Mouse (Mus musculus) forebrain, embryonic 15.5 days (tissue): ENCODE measurements around the gene Adcy6. TPM values are rescaled to one million over a fixed set of nuclear protein-coding genes. Genes with fewer than 3 reads are reported as not detected.
"Not testable (repeated sequence)": the region's sequence is repeated elsewhere in the genome, so short reads cannot be mapped to it uniquely, and the experiment has no call there.

ENCODE experiments used
- ATAC-seq: fragments of 200-750 bp; cut with Nextera tagmentation; replicated peaks from 2 replicates; pipeline ENCODE4 v1.8.0; 2017; ENCODE audit warnings: mild to moderate bottlenecking, moderate TSS enrichment, moderate library complexity
- H3K27ac ChIP-seq: fragments of 300-500 bp; sonication (generic); replicated peaks from 2 replicates; pipeline ENCODE4 v1.5.1; 2015; ENCODE audit warnings: mild to moderate bottlenecking, inconsistent platforms
- H3K27me3 ChIP-seq: fragments of 300-500 bp; sonication (generic); 2 replicates; pipeline ENCODE4 v1.6.1; 2015; ENCODE audit warnings: inconsistent platforms
- H3K36me3 ChIP-seq: fragments of 300-500 bp; sonication (generic); 2 replicates; pipeline ENCODE4 v1.6.1; 2015; ENCODE audit warnings: mild to moderate bottlenecking, inconsistent platforms
- H3K4me1 ChIP-seq: fragments of 300-500 bp; sonication (generic); 2 replicates; pipeline ENCODE4 v1.6.1; 2015; ENCODE audit warnings: inconsistent platforms
- H3K4me2 ChIP-seq: fragments of 300-500 bp; sonication (generic); replicated peaks from 2 replicates; pipeline ENCODE4 v1.6.1; 2015; ENCODE audit warnings: mild to moderate bottlenecking, inconsistent platforms
- H3K4me3 ChIP-seq: fragments of 300-500 bp; sonication (generic); 2 replicates; pipeline ENCODE4 v1.5.1; 2015; ENCODE audit warnings: mild to moderate bottlenecking, inconsistent platforms
- H3K9ac ChIP-seq: fragments of 300-500 bp; sonication (generic); replicated peaks from 2 replicates; pipeline ENCODE4 v1.6.1; 2015; ENCODE audit warnings: mild to moderate bottlenecking, inconsistent platforms
- H3K9me3 ChIP-seq: fragments of 300-500 bp; sonication (generic); 2 replicates; pipeline ENCODE4 v1.6.1; 2016; ENCODE audit warnings: inconsistent platforms
- WGBS: fragments of 180-500 bp; shearing (Covaris S2); methylation state at CpG from one replicate; pipeline ENCODE4 v1.1.7; 2015; ENCODE audit warnings: mixed read lengths; 5-methylcytosine and 5-hydroxymethylcytosine counted together
- polyA plus RNA-seq: library from polyadenylated mRNA; unstranded; fragments of >200 nt; fragmentation: Nextera tagmentation; extraction: Ambion mirVana; gene quantifications from 2 replicates; pipeline ENCODE4 v1.2.1, GENCODE M21; 2015

The Adcy6 gene
- polyA plus RNA-seq, 1 experiment from 2014 or later = 12.5 TPM

GRCm38 (mm10) chr15:98595049-98595448 is 14.8 kb downstream of the Adcy6 start:
- ATAC-seq = no peak

DNA sequence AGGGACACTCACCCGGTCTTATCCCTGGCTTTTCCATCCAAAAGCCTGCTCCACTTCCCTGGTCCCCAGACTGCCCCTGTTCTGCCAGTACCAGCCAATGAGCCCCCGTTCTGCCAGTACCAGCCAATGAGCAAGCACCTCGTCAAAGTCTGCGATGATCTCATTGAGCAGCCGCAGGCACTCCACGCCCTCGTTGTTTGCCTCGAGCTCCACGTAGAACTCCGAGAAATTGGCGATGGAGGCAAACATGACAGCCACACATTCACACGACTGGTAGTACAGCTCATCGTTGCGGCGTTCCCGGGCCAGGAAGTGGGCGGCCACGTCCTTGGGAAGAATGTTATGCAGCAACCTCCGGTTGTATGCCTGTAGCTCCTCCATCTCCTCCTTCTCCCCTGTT is 15.7 kb downstream of the Adcy6 start:
- Histone ChIP-seq H3K4me3 (no peak overlapping the region), H3K9me3 (no peaks in the 10 kb centered on the region), H3K9ac (no peak overlapping the region), H3K4me2 (no peak overlapping the region), H3K4me1 (no peaks in the 10 kb centered on the region), H3K27me3 (no peaks in the 10 kb centered on the region), H3K27ac (no peak overlapping the region), H3K36me3 (peaks cover 90% of the 10 kb centered on the region)
- no peak for ATAC-seq
- WGBS = 80% methylated on average over 19 of the region's 19 CpGs

More at GRCm38 (mm10) chr15:98595049-98595448, 14.8 kb downstream of the Adcy6 start:
- Histone ChIP-seq H3K36me3 (peaks cover 91% of the 10 kb centered on the region), H3K4me1 (no peaks in the 10 kb centered on the region), H3K27ac (no peak overlapping the region), H3K4me3 (no peak overlapping the region), H3K9me3 (no peaks in the 10 kb centered on the region), H3K4me2 (no peak overlapping the region), H3K9ac (no peak overlapping the region), H3K27me3 (no peaks in the 10 kb centered on the region)
- 93% methylated on average over 5 of the region's 5 CpGs for WGBS

DNA sequence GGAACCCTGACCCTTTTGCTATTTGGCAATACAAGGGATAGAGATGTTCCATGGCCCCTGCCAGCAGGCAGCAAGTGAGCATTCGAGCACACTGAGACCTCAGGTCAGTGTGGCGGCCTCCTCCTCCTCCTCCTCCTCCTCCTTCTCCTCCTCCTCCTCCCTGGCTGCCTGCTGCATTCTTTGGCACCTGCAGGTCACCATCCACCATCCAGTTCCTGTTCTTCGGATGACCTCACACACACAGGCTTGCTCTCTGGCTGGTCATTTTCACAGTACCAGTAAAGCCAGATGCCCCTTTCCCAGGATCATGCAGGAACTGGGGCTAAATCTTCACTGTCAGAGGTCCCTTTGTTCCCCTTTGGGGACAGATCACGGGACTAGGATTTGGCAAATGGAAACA is 18.5 kb downstream of the Adcy6 start:
- ATAC-seq = no peak
- Histone ChIP-seq H3K27me3 (no peaks in the 10 kb centered on the region), H3K9ac (no peak overlapping the region), H3K9me3 (no peaks in the 10 kb centered on the region), H3K4me1 (no peaks in the 10 kb centered on the region), H3K36me3 (peaks cover 65% of the 10 kb centered on the region), H3K4me2 (no peak overlapping the region), H3K27ac (no peak overlapping the region), H3K4me3 (no peak overlapping the region)
- WGBS = 62% methylated on average over 4 of the region's 4 CpGs

GRCm38 (mm10) chr15:98589640-98590336 is 20.1 kb downstream of the Adcy6 start:
- H3K4me1 ChIP-seq = 0 out of 2 replicates have a peak, but pooled peaks cover 5% of the 10 kb centered on the region
- no peak overlapping the region for H3K27ac ChIP-seq
- H3K9ac ChIP-seq = no peak overlapping the region
- H3K4me2 ChIP-seq = no peak overlapping the region
- 79% methylated on average over 7 of the region's 7 CpGs for WGBS
- ATAC-seq = no peak
- no peaks in the 10 kb centered on the region for H3K9me3 ChIP-seq
- no peaks in the 10 kb centered on the region for H3K27me3 ChIP-seq
- no peak overlapping the region for H3K4me3 ChIP-seq
- peaks cover 49% of the 10 kb centered on the region for H3K36me3 ChIP-seq

DNA sequence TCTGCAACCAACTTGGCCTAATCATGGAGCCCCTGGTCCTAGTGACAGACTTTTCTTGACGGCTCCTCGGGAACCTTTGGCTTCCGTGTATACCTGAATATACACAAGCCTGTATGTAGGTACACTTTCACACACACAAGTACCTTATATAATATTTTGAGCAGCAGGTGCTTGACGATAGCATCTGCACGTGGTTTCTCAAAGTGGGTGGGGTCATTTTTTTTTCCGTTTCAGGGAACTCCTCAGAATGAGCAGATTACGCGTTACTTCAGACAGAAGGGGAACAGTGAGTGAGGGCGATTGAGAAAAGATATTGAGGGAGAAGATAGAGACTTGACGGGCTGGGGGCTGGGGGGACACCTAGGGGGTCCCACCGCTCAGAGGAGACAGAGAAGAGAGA is 22.1 kb downstream of the Adcy6 start:
- no peak for ATAC-seq
- H3K9ac ChIP-seq = no peak overlapping the region
- no peaks in the 10 kb centered on the region for H3K27me3 ChIP-seq
- no peak overlapping the region for H3K4me3 ChIP-seq
- H3K9me3 ChIP-seq = no peaks in the 10 kb centered on the region
- 0 out of 2 replicates have a peak, but pooled peaks cover 8% of the 10 kb centered on the region for H3K4me1 ChIP-seq
- WGBS = 93% methylated on average over 11 of the region's 11 CpGs
- peaks cover 30% of the 10 kb centered on the region for H3K36me3 ChIP-seq
- H3K27ac ChIP-seq = no peak overlapping the region
- H3K4me2 ChIP-seq = no peak overlapping the region

DNA sequence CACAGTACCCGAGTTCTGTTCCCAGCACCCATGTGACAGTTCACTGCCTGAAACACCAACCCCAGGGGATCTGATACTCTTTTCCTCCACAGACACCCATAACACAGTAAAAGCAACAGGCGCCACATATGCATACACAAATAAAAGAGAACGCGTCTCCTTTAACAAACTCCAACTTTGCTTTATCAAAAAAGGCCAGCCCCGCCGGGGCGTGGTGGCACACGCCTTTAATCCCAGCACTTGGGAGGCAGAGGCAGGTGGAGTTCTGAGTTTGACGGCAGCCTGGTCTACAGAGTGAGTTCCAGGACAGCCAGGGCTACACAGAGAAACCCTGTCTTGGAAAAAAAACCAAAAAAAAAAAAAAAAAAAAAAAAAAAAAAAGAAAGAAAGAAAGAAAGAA is 23.7 kb downstream of the Adcy6 start:
- not testable (repeated sequence) for H3K9me3 ChIP-seq, H3K9ac ChIP-seq, ATAC-seq, H3K4me3 ChIP-seq, H3K27me3 ChIP-seq, H3K27ac ChIP-seq, H3K4me2 ChIP-seq
- Histone ChIP-seq H3K36me3 (peaks cover 16% of the 10 kb centered on the region; the same call in 1 of the 2 replicates), H3K4me1 (0 out of 2 replicates have a peak, but pooled peaks cover 15% of the 10 kb centered on the region)
- 84% methylated on average over 9 of the region's 9 CpGs for WGBS

DNA sequence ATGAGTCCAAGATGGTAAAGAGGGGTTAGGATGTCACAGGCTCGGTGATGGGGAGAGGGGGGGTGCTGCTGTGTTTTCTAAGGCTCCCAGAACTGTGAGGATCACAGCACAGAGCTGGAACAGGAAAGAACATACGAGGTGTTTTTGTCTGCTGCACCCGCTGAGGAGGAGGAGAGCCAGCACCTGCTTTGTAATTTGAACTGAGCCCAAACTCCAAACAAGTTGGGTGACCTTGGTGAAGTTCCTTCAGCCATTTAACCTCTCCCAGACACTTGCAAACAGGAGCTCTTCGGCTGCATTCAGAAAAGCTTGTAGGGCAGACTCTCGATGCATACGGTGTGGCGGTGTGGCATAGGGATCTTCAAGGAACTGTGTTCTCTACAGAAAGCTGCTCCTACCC is 24.5 kb downstream of the Adcy6 start:
- Histone ChIP-seq H3K27me3 (no peaks in the 10 kb centered on the region), H3K4me2 (no peak overlapping the region), H3K4me3 (no peak overlapping the region), H3K4me1 (0 out of 2 replicates have a peak, but pooled peaks cover 15% of the 10 kb centered on the region), H3K27ac (no peak overlapping the region), H3K36me3 (peaks cover 9% of the 10 kb centered on the region; the same call in 1 of the 2 replicates), H3K9ac (no peak overlapping the region), H3K9me3 (no peaks in the 10 kb centered on the region)
- 29% methylated on average over 7 of the region's 7 CpGs for WGBS
- ATAC-seq = no peak

GRCm38 (mm10) chr15:98582996-98583395 is 26.9 kb downstream of the Adcy6 start:
- 0 out of 2 replicates have a peak, but pooled peaks cover 15% of the 10 kb centered on the region for H3K4me1 ChIP-seq
- H3K27ac ChIP-seq = peak overlapping the region; percentile 57
- 73% methylated on average over 8 of the region's 8 CpGs for WGBS
- ATAC-seq = no peak
- H3K27me3 ChIP-seq = no peaks in the 10 kb centered on the region
- H3K9me3 ChIP-seq = no peaks in the 10 kb centered on the region
- no peak overlapping the region for H3K4me2 ChIP-seq
- no peak overlapping the region for H3K4me3 ChIP-seq
- no peak overlapping the region for H3K9ac ChIP-seq
- no peaks in the 10 kb centered on the region for H3K36me3 ChIP-seq

DNA sequence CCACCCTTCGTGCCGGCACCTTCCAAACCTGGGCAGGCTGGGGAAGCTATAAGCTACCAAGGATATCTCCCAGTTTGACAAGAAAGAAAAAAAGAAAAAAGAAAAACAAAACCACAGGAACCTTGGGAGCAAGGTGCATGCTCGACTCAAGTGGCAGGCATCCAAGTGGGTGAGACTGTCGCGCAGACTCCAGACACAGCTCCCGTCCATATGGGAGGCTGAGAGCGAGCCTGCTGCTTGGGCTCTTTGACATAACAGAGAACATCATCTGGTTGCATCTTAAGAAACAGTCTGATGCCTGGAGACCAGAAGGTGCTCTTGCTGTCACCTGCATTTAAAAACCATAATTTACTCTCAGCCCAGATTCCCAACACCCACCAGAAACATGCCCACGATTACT is 27.5 kb downstream of the Adcy6 start:
- Histone ChIP-seq H3K36me3 (no peaks in the 10 kb centered on the region), H3K9ac (no peak overlapping the region)
- ATAC-seq = no peak

DNA sequence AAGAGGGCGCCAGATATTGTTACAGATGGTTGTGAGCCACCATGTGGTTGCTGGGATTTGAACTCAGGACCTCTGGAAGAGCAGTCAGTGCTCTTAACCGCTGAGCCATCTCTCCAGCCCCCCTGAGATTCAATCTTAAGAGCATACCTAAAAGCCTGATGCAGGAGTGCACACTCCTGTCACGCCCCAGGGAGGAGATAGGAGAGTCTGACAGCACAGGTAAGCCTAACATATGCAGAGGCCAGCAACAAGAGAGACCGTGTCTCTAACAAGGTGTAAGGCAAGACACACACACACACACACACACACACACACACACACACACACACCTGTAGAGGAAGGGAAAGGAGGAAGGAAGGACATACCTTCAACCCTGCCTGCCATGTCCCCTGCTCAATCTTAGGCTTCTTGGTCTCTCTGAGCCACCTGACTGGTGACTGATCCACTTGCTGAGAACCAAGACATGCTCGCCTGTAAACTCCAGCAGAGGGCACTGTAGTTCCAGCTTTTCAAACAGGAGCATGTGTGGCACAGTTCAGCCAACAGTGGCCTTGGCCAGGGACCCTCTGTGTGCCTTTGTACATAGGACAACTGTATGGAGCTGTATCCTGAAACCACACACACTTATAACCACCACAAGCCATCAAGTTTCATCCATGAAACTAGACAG is 29.9 kb downstream of the Adcy6 start:
- H3K9ac ChIP-seq = no peak overlapping the region
- H3K4me1 ChIP-seq = 0 out of 2 replicates have a peak, but pooled peaks cover 11% of the 10 kb centered on the region
- no peaks in the 10 kb centered on the region for H3K27me3 ChIP-seq
- WGBS = 38% methylated on average over 5 of the region's 5 CpGs
- no peak overlapping the region for H3K4me2 ChIP-seq
- H3K36me3 ChIP-seq = no peaks in the 10 kb centered on the region
- no peak overlapping the region for H3K4me3 ChIP-seq
- no peaks in the 10 kb centered on the region for H3K9me3 ChIP-seq
- ATAC-seq = peak; percentile 84
- H3K27ac ChIP-seq = no peak overlapping the region

More for the DNA sequence above, 27.5 kb downstream of the Adcy6 start:
- WGBS = 69% methylated on average over 8 of the region's 8 CpGs
- Histone ChIP-seq H3K4me2 (no peak overlapping the region), H3K9me3 (no peaks in the 10 kb centered on the region), H3K4me3 (no peak overlapping the region), H3K27ac (peak overlapping the region; percentile 57), H3K27me3 (no peaks in the 10 kb centered on the region), H3K4me1 (0 out of 2 replicates have a peak, but pooled peaks cover 15% of the 10 kb centered on the region)

GRCm38 (mm10) chr15:98579310-98579709 is 30.6 kb downstream of the Adcy6 start:
- Histone ChIP-seq H3K9me3 (no peaks in the 10 kb centered on the region), H3K27me3 (no peaks in the 10 kb centered on the region), H3K4me1 (0 out of 2 replicates have a peak, but pooled peaks cover 9% of the 10 kb centered on the region), H3K4me2 (no peak overlapping the region), H3K9ac (no peak overlapping the region), H3K4me3 (no peak overlapping the region), H3K27ac (no peak overlapping the region), H3K36me3 (no peaks in the 10 kb centered on the region)
- ATAC-seq = no peak
- WGBS = 81% methylated on average over 2 of the region's 2 CpGs

DNA sequence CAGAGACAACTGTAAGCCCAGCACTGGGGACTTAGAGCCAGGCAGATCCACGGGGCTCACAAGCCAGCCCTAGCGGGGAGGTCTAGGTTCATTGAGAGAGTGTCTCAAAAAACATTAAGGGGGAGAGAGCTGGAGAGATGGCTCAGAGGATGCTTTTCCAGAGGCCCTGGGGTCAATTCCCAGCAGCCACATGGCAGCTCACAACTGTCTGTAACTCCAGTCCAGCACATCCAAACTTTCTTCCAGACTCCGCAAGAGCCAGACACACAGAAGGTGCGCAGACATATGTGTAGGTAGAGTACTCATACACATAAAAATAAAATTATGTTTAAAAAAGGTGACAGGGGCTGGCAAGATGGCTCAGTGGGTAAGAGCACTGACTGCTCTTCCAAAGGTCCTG is 36.6 kb downstream of the Adcy6 start:
- 79% methylated on average over 4 of the region's 4 CpGs for WGBS
- Histone ChIP-seq H3K27ac (no peak overlapping the region), H3K4me3 (no peak overlapping the region), H3K9ac (no peak overlapping the region), H3K36me3 (no peaks in the 10 kb centered on the region), H3K4me1 (peaks cover 10% of the 10 kb centered on the region), H3K4me2 (no peak overlapping the region), H3K9me3 (no peaks in the 10 kb centered on the region), H3K27me3 (no peaks in the 10 kb centered on the region)
- no peak for ATAC-seq
